Mouse (Mus musculus): ENCODE measurements around the gene Abhd6.

GRCm38 (mm10) chr14:8024469-8024868, 21.8 kb downstream of the Abhd6 start:
- no peak for TF ChIP-seq CHD2 (IDR thresholded peaks at IDR 0.05; ENCODE audit: low read length)
- no peak for TF ChIP-seq POLR2A (IDR thresholded peaks at IDR 0.05; ENCODE audit: control insufficient read depth in 1 of 2, insufficient read depth in 1 of 2, low read depth in 1 of 2, low read length in 2 of 2, poor library complexity in 1 of 2)
- no peak for TF ChIP-seq GATA1 (IDR thresholded peaks at IDR 0.05; ENCODE audit: low read depth, low read length)
- no peak for TF ChIP-seq MAZ (IDR thresholded peaks at IDR 0.05; ENCODE audit: low read depth, low read length)
- no peak for TF ChIP-seq USF1 (IDR thresholded peaks at IDR 0.05; ENCODE audit: low read depth, low read length)
- TF ChIP-seq CTCF (IDR thresholded peaks at IDR 0.05 in 2 of 3, conservative IDR thresholded peaks at IDR 0.05 in 1 of 3; ENCODE audit: control insufficient read depth in 1 of 3, insufficient read depth in 1 of 3, low read depth in 2 of 3, low read length in 3 of 3, poor library complexity in 1 of 3, severe bottlenecking in 1 of 3), result no peak
- TF ChIP-seq MAX (IDR thresholded peaks at IDR 0.05; ENCODE audit: low read length), result no peak
